Mouse (Mus musculus) ovary, adult 18-20 months (tissue): Measurements from ENCODE around the gene Fbxo21.

ENCODE experiments used
- DNase-seq: peaks from one replicate; pipeline ENCODE4 v3.0.0; 2022; ENCODE audit warnings: low spot score, mixed read lengths

Gene Fbxo21

GRCm38 (mm10) chr5:118025880-118026279 is 49.4 kb downstream of the Fbxo21 start:
- no peak for DNase-seq

- DNase-seq = no peak
Measured at GRCm38 (mm10) chr5:118026343-118026742, 49.8 kb downstream of the Fbxo21 start.

- no peak for DNase-seq
Measured at GRCm38 (mm10) chr5:118027101-118027697, 50.7 kb downstream of the Fbxo21 start.

GRCm38 (mm10) chr5:118027698-118028190 is 51.2 kb downstream of the Fbxo21 start, which contains the start of gene Tesc:
Gene Tesc (plus strand): TSS chr5:118027743.
- no peak for DNase-seq

GRCm38 (mm10) chr5:118028191-118029034 is 51.9 kb downstream of the Fbxo21 start:
- no peak for DNase-seq

GRCm38 (mm10) chr5:118029035-118029408 is 52.5 kb downstream of the Fbxo21 start:
- no peak for DNase-seq

- no peak for DNase-seq
Measured at GRCm38 (mm10) chr5:118029420-118029819, 52.9 kb downstream of the Fbxo21 start.

- DNase-seq = no peak
Measured at GRCm38 (mm10) chr5:118030022-118030675, 53.6 kb downstream of the Fbxo21 start.

GRCm38 (mm10) chr5:118031059-118031458 is 54.5 kb downstream of the Fbxo21 start:
- no peak for DNase-seq

- DNase-seq = no peak
Measured at GRCm38 (mm10) chr5:118031508-118031907, 55.0 kb downstream of the Fbxo21 start.

GRCm38 (mm10) chr5:118033328-118033727 is 56.8 kb downstream of the Fbxo21 start:
- no peak for DNase-seq

GRCm38 (mm10) chr5:118033740-118034139 is 57.2 kb downstream of the Fbxo21 start:
- DNase-seq = no peak

GRCm38 (mm10) chr5:118034632-118035031 is 58.1 kb downstream of the Fbxo21 start:
- DNase-seq = no peak

GRCm38 (mm10) chr5:118035786-118036185 is 59.3 kb downstream of the Fbxo21 start:
- DNase-seq = no peak

- no peak for DNase-seq
Measured at GRCm38 (mm10) chr5:118036888-118037797, 60.6 kb downstream of the Fbxo21 start.

- no peak for DNase-seq
Measured at GRCm38 (mm10) chr5:118037798-118038484, 61.4 kb downstream of the Fbxo21 start.

- DNase-seq = no peak
Measured at GRCm38 (mm10) chr5:118039241-118039668, 62.7 kb downstream of the Fbxo21 start.

- no peak for DNase-seq
Measured at GRCm38 (mm10) chr5:118042599-118042998, 66.1 kb downstream of the Fbxo21 start.

GRCm38 (mm10) chr5:118043761-118044160 is 67.2 kb downstream of the Fbxo21 start:
- DNase-seq = no peak

GRCm38 (mm10) chr5:118044907-118045306 is 68.4 kb downstream of the Fbxo21 start:
- no peak for DNase-seq

GRCm38 (mm10) chr5:118045385-118045784 is 68.9 kb downstream of the Fbxo21 start:
- no peak for DNase-seq
